Comparison of ENCODE assay signal across 10 mouse cellular contexts in genomic region chr7:143753990-143754715, GRCm38 (mm10). TPM values are rescaled to one million over a fixed set of nuclear protein-coding genes. Genes with fewer than 3 reads are reported as not detected.
DNase-seq lines count a peak whose midpoint lies in the region; ATAC-seq lines count a peak whose summit lies in the region.
"Had no signal": no experiment of that assay in that cellular context is flagged by ENCODE, and none has a peak within 500 bp of the region (broad histone marks: within the 10 kb centered on the region; RNA-seq: fewer than 3 reads in every experiment).

No protein-coding gene starts in this region.

- no peak overlapping the region for H3K4me3 ChIP-seq in hindbrain, embryonic 10.5 days
- no peak overlapping the region for H3K4me3 ChIP-seq in hindbrain, embryonic 12.5 days
- H3K4me3 ChIP-seq: erythroblast, embryonic 14.5 days had no signal

- peak; percentile 57 for DNase-seq in hindbrain, embryonic 10.5 days (ENCODE audit: low spot score)
- peak; percentile 67 for DNase-seq in A20 (ENCODE audit: low read depth, low spot score)
- DNase-seq in NIH3T3 (ENCODE audit: low read depth) = peak; percentile 79
- peak; percentile 68 to 81 for DNase-seq in kidney, postnatal 25 days
- peak; percentile 69 for DNase-seq in mesoderm, embryonic 11.5 days (ENCODE audit: low read depth, low spot score)
- peak; percentile 63 to 65 for DNase-seq in thymus, postnatal 36 days

- no peaks in the 10 kb centered on the region for H3K9me3 ChIP-seq in hindbrain, embryonic 10.5 days
- H3K9me3 ChIP-seq in hindbrain, embryonic 12.5 days (replicated peaks) = no peaks in the 10 kb centered on the region

- peaks cover 56% of the 10 kb centered on the region for H3K27me3 ChIP-seq in hindbrain, embryonic 10.5 days (ENCODE audit: insufficient read depth, poor library complexity, severe bottlenecking)
- H3K27me3 ChIP-seq in hindbrain, embryonic 12.5 days = peaks cover 38% of the 10 kb centered on the region

- WGBS in hindbrain, embryonic 10.5 days = 49% methylated on average over 5 of the region's 5 CpGs
- WGBS in hindbrain, embryonic 12.5 days = 48% methylated on average over 5 of the region's 5 CpGs

- no peaks in the 10 kb centered on the region for H3K36me3 ChIP-seq in hindbrain, embryonic 10.5 days
- no peaks in the 10 kb centered on the region for H3K36me3 ChIP-seq in hindbrain, embryonic 12.5 days

- no peak overlapping the region for H3K9ac ChIP-seq in hindbrain, embryonic 12.5 days

- ATAC-seq in hindbrain, embryonic 12.5 days (ENCODE audit: low FRiP score) = no peak
- peak; percentile 50 for ATAC-seq in common myeloid progenitor, adult 5-6 weeks (replicated peaks; ENCODE audit: low read depth, poor library complexity, severe bottlenecking)

- H3K4me2 ChIP-seq in hindbrain, embryonic 12.5 days (replicated peaks) = no peak overlapping the region

- H3K4me1 ChIP-seq in hindbrain, embryonic 10.5 days (replicated peaks) = peaks cover 18% of the 10 kb centered on the region
- peaks cover 15% of the 10 kb centered on the region for H3K4me1 ChIP-seq in hindbrain, embryonic 12.5 days

- no peak overlapping the region for H3K27ac ChIP-seq in hindbrain, embryonic 10.5 days
- H3K27ac ChIP-seq in hindbrain, embryonic 12.5 days = no peak overlapping the region
- H3K27ac ChIP-seq: macrophage had no signal

RNA-seq across cellular contexts. Expression of gene Osbpl5, which starts 2.6 kb away (rescaled TPM):
- 15.8 and 20.8 TPM in 2 replicates for polyA plus RNA-seq in hindbrain, embryonic 10.5 days (2016; fragmentation: Nextera tagmentation; extraction: Ambion mirVana)
- 30.7 and 32.1 TPM in 2 replicates for polyA plus RNA-seq in hindbrain, embryonic 12.5 days (2016; fragmentation: Nextera tagmentation; extraction: Ambion mirVana)
- total RNA-seq in common myeloid progenitor, adult 5-6 weeks (2017) = 5.9 and 15.3 TPM in 2 replicates
- polyA plus RNA-seq: erythroblast, embryonic 14.5 days had no signal

RNA-seq across cellular contexts. Expression of gene Mrgprg, which starts 12.6 kb away (rescaled TPM):
- not detected in 2 replicates for polyA plus RNA-seq in hindbrain, embryonic 10.5 days (2016; fragmentation: Nextera tagmentation; extraction: Ambion mirVana)
- not detected in 2 replicates for polyA plus RNA-seq in hindbrain, embryonic 12.5 days (2016; fragmentation: Nextera tagmentation; extraction: Ambion mirVana)
- not detected in 2 replicates for total RNA-seq in common myeloid progenitor, adult 5-6 weeks (2017)
- polyA plus RNA-seq: erythroblast, embryonic 14.5 days; macrophage had no signal

RNA-seq across cellular contexts. Expression of gene Mrgpre, which starts 30.1 kb away (rescaled TPM):
- polyA plus RNA-seq in hindbrain, embryonic 10.5 days (2016; fragmentation: Nextera tagmentation; extraction: Ambion mirVana) = 2.2 and 2.7 TPM in 2 replicates
- 3.0 and 4.2 TPM in 2 replicates for polyA plus RNA-seq in hindbrain, embryonic 12.5 days (2016; fragmentation: Nextera tagmentation; extraction: Ambion mirVana)
- total RNA-seq in common myeloid progenitor, adult 5-6 weeks (2017) = 1.2 and 1.3 TPM in 2 replicates
- polyA plus RNA-seq: erythroblast, embryonic 14.5 days had no signal
